Mouse (Mus musculus) cerebellum, adult 2 months (tissue): ENCODE results near the gene Smad3.

Source experiments
- CTCF ChIP-seq: fragments of 200-500 bp; IDR thresholded peaks from 2 replicates; pipeline ENCODE4 v1.5.1; 2011; ENCODE audit warnings: low read depth, mild to moderate bottlenecking, control low read depth, low read length, moderate library complexity, borderline replicate concordance; ENCODE audit not compliant: insufficient read depth
- POLR2A ChIP-seq: fragments of 200-500 bp; IDR thresholded peaks from 2 replicates; pipeline ENCODE4 v1.6.1; 2011; ENCODE audit warnings: low read length, control low read depth, borderline replicate concordance; ENCODE audit not compliant: insufficient read depth

DNA sequence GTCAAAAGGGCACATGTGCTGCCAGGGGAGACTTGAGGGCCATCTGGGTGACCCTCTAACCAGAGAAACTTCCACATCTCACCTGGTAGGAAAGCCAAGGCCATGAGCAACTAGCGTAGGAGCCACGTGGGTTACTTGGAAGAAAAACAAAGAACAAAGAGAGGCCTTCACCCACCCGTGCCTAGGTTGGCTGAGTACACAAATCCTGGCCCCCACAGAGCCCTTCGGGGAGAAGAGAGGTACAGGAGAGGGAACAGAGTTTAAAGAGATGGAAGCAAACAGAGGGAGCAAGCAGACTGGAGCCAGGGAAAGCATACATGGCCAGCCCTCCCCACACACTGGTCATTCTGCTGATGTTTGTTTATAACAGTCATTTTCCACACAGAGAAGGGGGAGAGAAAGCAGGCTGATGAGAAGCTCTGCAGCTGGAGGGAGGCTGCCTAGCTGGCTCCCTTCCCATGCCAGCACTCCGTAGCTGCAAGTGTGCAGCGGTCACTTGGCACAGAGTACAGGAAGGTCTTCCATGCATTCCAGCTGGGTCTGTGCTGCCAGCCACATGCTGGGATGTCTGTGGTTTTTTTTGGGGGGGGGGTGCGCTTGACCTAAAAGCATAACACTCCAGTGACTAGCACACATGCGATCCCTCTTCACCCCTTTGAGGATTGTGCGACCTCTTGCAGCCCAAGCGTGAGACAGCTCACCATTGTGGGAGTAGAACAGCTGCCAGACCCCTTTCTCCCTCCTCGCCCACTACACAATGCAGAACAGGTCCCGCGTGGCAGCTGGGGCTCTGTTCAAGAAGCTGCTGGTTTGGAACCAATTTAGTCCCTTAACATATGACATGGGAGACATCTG lies 92.8 kb downstream of the Smad3 start:
- TF ChIP-seq POLR2A (no peak), CTCF (no peak)
